Mouse (Mus musculus): ENCODE results near the gene Fam25c. TPM values are rescaled to one million over a fixed set of nuclear protein-coding genes. Genes with fewer than 3 reads are reported as not detected.

The Fam25c gene
- total and polyA plus RNA-seq, 3 experiments: not detected

DNA sequence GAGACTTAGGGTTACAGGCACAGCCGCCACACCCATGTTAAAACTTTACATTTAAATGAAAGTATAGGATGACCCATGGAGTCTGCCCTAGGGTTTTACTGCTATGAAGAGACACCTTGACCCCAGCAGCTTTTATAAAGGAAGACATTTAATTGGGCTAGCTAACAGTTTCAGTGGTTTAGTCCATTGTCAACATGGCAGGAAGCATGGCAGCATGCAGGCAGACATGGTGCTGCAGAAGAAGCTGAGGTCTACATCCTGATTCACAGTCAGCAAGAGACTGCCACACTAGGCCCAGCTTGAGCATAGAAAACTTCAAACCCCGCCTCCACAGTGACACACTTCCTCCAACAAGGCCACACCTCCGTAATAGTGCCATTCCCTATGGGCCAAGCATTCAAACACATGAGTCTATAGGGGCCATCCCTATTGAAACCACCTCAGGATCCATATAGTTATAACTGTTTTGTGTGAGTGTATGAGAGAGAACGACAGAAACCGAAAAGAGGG, 31.6 kb downstream of the Fam25c start:
- in situ Hi-C loops (cut with MboI; ENCODE audit: low pct_ligation_motif_present, low pct_unique_long_range_greater_than_20kb, low sequenced_read_pairs): no loop called here
- peaks cover 0 to 12% of the 10 kb centered on the region in 2 experiments; a peak in 1 of 4 replicates for H3K4me1 ChIP-seq (ENCODE audit: control insufficient read depth in 1 of 2, insufficient read depth in 2 of 2)
- DNase-seq (ENCODE audit: extremely low read depth): no peak
- H3K27ac ChIP-seq (ENCODE audit: insufficient read depth, low read depth): no peak overlapping the region
- no peak overlapping the region for H3K4me2 ChIP-seq (ENCODE audit: insufficient read depth, low read depth, poor library complexity, severe bottlenecking)
- no peak overlapping the region for H3K4me3 ChIP-seq (replicated peaks in 1 of 3; ENCODE audit: low read depth in 2 of 3, low read length in 2 of 3, poor library complexity in 1 of 3)
- no peaks in the 10 kb centered on the region for H3K27me3 ChIP-seq (replicated peaks)
- no peaks in the 10 kb centered on the region; the same call in 1 of the 2 replicates for H3K79me2 ChIP-seq (replicated peaks; ENCODE audit: control insufficient read depth, extremely low read depth, insufficient read depth, poor library complexity, severe bottlenecking)
- dilution Hi-C loops (cut with MboI; ENCODE audit: extremely low pct_ligation_motif_present, extremely low pct_unique_long_range_greater_than_20kb, low sequenced_read_pairs): no loop called here
- H3K36me3 ChIP-seq (replicated peaks in 1 of 2; ENCODE audit: control insufficient read depth in 1 of 2, insufficient read depth in 1 of 2, low read length in 1 of 2): peaks cover 34 to 77% of the 10 kb centered on the region in 2 experiments
- no peak for TF ChIP-seq SIN3A (IDR thresholded peaks at IDR 0.05; ENCODE audit: low read length)
- no peak for TF ChIP-seq MEF2A (IDR thresholded peaks at IDR 0.05; ENCODE audit: borderline replicate concordance, low read depth, low read length)
- H3K9ac ChIP-seq (ENCODE audit: insufficient read depth, low read depth): no peak overlapping the region
- no peaks in the 10 kb centered on the region for H3K9me3 ChIP-seq (replicated peaks; ENCODE audit: low read length)

- H3K9me3 ChIP-seq (replicated peaks; ENCODE audit: low read length): no peaks in the 10 kb centered on the region
- H3K4me3 ChIP-seq (replicated peaks in 1 of 3; ENCODE audit: low read depth in 2 of 3, low read length in 2 of 3, poor library complexity in 1 of 3): no peak overlapping the region
- no peaks in the 10 kb centered on the region for H3K27me3 ChIP-seq (replicated peaks)
- H3K79me2 ChIP-seq (replicated peaks; ENCODE audit: control insufficient read depth, extremely low read depth, insufficient read depth, poor library complexity, severe bottlenecking): peaks cover 23% of the 10 kb centered on the region
- H3K4me2 ChIP-seq (ENCODE audit: insufficient read depth, low read depth, poor library complexity, severe bottlenecking): no peak overlapping the region
- H3K9ac ChIP-seq (ENCODE audit: insufficient read depth, low read depth): no peak overlapping the region
- no peak overlapping the region for H3K27ac ChIP-seq (ENCODE audit: insufficient read depth, low read depth)
- DNase-seq (ENCODE audit: extremely low read depth): no peak
- in situ Hi-C loops (cut with MboI; ENCODE audit: low pct_ligation_motif_present, low pct_unique_long_range_greater_than_20kb, low sequenced_read_pairs): no loop called here
- peaks cover 13 to 54% of the 10 kb centered on the region in 2 experiments for H3K36me3 ChIP-seq (replicated peaks in 1 of 2; ENCODE audit: control insufficient read depth in 1 of 2, insufficient read depth in 1 of 2, low read length in 1 of 2)
- TF ChIP-seq KAT2A (IDR thresholded peaks at IDR 0.05; ENCODE audit: insufficient replicate concordance, low read length): no peak
- TF ChIP-seq USF2 (conservative IDR thresholded peaks at IDR 0.05; ENCODE audit: low read depth, low read length): no peak
- dilution Hi-C loops (cut with MboI; ENCODE audit: extremely low pct_ligation_motif_present, extremely low pct_unique_long_range_greater_than_20kb, low sequenced_read_pairs): no loop called here
- H3K4me1 ChIP-seq (ENCODE audit: control insufficient read depth in 1 of 2, insufficient read depth in 2 of 2): peaks cover 4 to 29% of the 10 kb centered on the region in 2 experiments; a peak in 3 of 4 replicates
These were observed 37.1 kb downstream of the Fam25c start for GRCm38 (mm10) chr14:34318113-34318512.

- Histone ChIP-seq H3K27me3 (replicated peaks) (no peaks in the 10 kb centered on the region), H3K9ac (ENCODE audit: insufficient read depth, low read depth) (no peak overlapping the region), H3K4me2 (ENCODE audit: insufficient read depth, low read depth, poor library complexity, severe bottlenecking) (no peak overlapping the region), H3K79me2 (replicated peaks; ENCODE audit: control insufficient read depth, extremely low read depth, insufficient read depth, poor library complexity, severe bottlenecking) (peaks cover 30% of the 10 kb centered on the region), H3K9me3 (replicated peaks; ENCODE audit: low read length) (no peaks in the 10 kb centered on the region), H3K36me3 (replicated peaks in 1 of 2; ENCODE audit: control insufficient read depth in 1 of 2, insufficient read depth in 1 of 2, low read length in 1 of 2) (peaks cover 13 to 51% of the 10 kb centered on the region in 2 experiments), H3K4me3 (replicated peaks in 1 of 3; ENCODE audit: low read depth in 2 of 3, low read length in 2 of 3, poor library complexity in 1 of 3) (no peak overlapping the region), H3K27ac (ENCODE audit: insufficient read depth, low read depth) (no peak overlapping the region), H3K4me1 (ENCODE audit: control insufficient read depth in 1 of 2, insufficient read depth in 2 of 2) (peaks cover 4 to 35% of the 10 kb centered on the region in 2 experiments; a peak in 3 of 4 replicates)
- dilution Hi-C loops (cut with MboI; ENCODE audit: extremely low pct_ligation_motif_present, extremely low pct_unique_long_range_greater_than_20kb, low sequenced_read_pairs): no loop called here
- no peak for DNase-seq (ENCODE audit: extremely low read depth)
- in situ Hi-C loops (cut with MboI; ENCODE audit: low pct_ligation_motif_present, low pct_unique_long_range_greater_than_20kb, low sequenced_read_pairs): no loop called here
- TF ChIP-seq ZNF384 (IDR thresholded peaks at IDR 0.05; ENCODE audit: low read depth, low read length): 0 out of 2 replicates have a peak, but pooled peaks have one; percentile 5
- TF ChIP-seq JUND (conservative IDR thresholded peaks at IDR 0.05; ENCODE audit: low read depth, low read length): no peak
These were observed 37.8 kb downstream of the Fam25c start for GRCm38 (mm10) chr14:34317431-34317830.
